Mouse (Mus musculus) cerebellum, postnatal 4 days (tissue): ENCODE data around the gene Vasn.

Experiments
- DNase-seq, 2 experiments: peaks; one replicate each; pipeline ENCODE4 v3.0.0; 2022; ENCODE audit warnings: low spot score in 2 of 2, mixed read lengths in 1 of 2

The Vasn gene

DNA sequence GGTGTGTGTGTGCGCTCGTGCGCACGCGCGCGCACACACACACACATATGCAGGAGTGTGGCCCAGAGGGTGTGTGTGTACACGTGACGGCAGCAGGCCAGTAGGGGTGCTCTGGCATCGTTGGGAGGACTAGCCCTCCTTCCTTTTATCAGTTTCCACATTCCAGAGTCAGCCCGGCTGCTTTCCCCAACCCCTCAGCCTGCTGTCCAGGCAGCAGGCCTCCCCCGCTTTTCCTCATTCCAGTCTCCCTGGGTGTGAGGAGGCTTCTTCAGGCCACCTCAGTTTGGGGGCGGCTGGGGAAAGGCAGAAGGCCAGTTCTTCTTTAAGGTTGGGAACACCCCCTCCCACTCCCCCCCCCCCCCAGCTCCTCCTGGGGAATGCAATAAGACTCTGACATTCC lies 2.4 kb downstream of the Vasn start:
- DNase-seq: no peak

DNA sequence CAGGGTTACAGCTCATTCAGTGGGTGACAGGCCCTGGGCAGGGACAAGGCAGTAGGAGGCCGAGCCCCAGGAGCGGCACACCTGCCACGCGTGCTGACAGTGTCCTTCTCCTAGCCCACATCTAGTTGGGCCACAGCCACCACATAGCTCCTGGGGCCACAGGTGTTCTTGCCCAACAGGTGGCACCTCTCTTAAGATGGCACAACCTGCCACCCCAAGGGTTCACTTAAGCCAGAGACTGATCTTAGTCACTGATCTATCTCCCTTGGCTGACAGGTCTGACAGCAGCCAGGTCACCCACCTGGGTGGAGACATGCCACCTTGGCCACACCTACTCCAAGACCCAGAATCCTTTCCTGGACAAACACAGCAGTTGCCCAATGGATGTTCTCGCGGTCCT lies 3.2 kb downstream of the Vasn start:
- no peak for DNase-seq

DNA sequence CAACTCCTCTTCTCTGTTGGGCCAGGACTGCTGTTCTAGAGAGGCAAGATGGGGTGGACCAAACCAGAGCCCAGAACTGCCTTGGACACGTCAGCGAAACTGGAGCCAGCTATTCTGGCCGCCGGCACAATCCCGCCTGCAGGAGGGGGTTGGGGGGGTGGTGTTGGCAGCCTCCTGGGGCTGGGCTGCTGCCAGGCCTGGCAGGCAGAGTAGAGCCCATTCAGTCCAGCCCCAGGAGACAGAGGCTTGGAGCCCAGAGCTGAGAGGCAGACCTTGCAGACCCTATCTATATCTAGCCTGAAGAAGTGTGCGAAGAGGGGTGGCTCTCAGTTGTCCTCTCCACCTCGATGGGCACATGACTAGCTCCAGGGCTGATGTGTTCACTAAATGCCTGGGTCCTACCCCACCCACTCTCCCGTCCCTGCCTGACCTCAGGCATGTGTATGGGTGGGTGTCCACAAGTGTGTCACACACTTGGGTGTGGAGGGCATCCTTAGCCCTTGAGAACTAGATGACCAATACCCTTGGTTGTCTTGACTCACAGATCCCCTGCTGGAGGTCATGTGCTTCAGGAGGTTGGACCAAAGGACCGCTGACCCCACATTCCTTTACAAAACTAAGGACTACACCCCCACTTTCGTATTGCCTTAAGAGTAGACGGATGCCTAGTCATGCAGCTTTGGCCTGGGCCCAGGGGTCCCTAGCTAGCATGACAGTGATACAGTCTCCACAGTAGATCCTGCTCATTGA lies 4.1 kb downstream of the Vasn start:
- DNase-seq: peak; percentile 67 to 83

DNA sequence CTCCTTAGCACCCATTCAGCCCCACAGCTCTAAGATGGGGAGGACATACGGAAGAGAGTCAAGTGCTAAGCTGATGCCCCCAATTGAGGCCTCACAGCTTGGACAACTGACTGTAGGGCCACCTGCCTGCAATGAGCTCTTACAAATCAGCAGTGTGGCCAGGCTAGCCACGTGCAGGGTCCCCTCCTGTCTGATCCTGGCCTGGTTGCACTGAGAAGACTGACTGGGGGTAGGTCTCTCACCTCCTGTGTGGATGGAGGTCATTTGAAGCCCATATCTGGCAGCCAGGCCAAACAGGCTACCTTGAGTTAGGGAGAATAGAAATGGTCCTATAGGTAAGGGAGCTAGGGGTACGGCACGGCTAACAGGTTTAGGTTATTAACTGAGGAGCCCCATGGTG lies 6.1 kb downstream of the Vasn start:
- DNase-seq: no peak

DNA sequence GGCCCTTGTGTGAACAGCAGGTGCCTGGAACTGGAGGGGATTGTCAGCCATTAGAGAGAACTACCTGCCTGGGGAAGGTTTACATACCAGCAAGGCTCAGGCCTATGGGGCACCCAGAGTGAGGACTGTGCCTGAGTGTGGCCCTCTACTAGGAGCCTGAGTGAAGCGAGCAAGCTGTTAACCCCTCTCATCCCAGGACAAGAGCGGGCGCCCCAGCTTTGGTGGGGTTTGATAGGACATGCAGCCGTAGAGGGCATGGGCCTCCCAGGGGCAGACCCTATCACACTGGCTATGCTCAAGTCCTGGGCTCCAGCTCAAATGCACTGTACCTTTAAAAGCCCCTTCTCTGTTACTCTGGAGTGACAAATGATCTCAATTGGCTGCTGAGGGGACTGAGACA lies 7.1 kb downstream of the Vasn start:
- DNase-seq: no peak

DNA sequence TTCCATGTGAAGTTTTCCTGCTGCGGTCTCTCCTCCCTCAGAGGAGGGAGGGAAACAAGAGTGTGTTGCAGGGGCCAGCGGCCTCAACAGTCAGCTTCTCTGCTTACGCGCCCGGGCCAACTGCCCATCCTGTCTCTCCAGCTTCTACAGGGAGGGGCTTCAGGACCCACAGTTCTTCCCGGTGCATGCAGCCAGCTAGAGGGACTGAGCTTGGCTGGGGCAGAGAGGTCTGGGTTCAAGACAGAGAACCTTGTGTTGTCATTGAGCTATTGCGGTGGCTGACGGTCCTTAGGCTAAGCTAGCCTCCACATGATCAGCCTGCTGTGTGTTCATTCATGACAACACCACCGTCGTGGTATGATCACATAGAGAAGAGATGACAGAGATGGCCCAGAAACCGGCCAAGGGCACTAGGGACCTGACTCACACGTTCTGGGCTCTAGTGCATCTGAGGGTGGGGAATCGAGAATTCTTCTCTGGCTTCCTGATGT lies 8.0 kb downstream of the Vasn start:
- DNase-seq: no peak

DNA sequence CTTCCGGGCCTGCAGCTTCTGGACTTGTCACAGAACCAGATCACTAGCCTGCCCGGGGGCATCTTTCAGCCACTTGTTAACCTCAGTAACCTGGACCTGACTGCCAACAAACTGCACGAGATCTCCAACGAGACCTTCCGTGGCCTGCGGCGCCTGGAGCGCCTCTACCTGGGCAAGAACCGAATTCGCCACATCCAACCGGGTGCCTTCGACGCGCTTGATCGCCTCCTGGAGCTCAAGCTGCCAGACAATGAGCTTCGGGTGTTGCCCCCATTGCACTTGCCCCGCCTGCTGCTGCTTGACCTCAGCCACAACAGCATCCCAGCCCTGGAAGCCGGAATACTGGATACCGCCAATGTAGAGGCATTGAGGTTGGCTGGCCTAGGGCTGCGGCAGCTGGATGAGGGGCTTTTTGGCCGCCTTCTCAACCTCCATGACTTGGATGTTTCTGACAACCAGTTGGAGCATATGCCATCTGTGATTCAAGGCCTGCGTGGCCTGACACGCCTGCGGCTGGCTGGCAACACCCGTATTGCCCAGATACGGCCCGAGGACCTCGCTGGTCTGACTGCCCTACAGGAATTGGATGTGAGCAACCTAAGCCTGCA lies 8.8 kb downstream of the Vasn start:
- DNase-seq: no peak

DNA sequence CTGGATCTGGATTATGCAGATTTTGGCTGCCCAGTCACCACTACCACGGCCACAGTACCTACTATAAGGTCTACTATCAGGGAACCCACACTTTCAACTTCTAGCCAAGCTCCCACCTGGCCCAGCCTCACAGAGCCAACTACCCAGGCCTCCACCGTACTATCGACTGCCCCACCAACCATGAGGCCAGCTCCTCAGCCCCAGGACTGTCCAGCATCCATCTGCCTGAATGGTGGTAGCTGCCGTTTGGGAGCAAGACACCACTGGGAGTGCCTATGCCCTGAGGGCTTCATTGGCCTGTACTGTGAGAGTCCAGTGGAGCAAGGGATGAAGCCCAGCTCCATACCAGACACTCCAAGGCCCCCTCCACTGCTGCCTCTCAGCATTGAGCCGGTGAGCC lies 9.5 kb downstream of the Vasn start:
- no peak for DNase-seq

DNA sequence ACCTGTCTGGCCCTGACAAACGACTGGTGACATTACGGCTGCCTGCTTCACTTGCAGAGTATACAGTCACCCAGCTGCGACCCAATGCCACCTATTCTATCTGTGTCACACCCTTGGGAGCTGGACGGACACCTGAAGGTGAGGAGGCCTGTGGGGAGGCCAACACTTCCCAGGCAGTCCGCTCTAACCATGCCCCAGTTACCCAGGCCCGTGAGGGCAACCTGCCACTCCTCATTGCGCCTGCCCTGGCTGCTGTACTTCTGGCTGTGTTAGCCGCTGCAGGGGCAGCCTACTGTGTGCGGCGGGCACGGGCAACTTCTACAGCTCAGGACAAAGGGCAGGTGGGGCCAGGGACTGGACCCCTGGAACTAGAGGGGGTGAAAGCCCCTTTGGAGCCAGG lies 10.0 kb downstream of the Vasn start:
- no peak for DNase-seq

DNA sequence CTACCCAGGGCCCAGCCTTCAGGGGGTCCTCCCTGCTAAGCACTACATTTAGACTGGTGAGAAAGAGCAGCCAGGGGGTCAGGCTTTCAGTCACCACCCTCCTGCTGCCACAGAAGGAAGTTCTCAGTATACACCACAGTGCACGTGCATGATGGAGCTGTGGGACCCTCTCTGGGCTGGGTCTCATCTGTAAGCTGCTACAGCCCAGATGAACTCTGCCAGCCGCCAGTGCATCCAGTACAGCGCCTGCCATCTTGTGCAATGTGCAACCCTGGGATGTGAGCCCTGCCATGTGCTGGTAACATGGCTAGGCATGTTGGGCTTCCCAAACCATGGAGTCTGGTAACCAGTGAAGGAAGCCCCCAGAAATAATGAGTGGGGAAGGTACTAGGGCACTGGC lies 10.4 kb downstream of the Vasn start:
- no peak for DNase-seq

DNA sequence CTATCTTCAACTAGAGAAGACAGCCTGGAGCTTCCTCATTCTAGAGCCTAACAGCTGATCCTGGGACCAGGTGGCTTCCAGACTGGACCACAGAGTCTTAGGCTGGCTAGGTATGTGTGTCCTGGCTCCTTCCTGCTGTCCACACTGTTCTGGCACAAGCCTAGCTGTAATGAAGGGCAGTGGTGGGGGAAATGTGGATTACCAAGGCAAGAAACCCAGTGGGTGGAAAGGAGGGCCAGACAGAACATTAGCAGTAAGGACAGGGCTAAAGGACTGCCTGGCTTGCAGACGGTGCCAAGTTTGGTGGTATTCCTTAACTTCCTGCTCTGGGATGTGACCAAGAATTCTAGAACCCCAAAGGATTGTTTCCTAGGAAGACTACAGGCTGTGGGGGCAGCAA lies 11.3 kb downstream of the Vasn start:
- DNase-seq: no peak

DNA sequence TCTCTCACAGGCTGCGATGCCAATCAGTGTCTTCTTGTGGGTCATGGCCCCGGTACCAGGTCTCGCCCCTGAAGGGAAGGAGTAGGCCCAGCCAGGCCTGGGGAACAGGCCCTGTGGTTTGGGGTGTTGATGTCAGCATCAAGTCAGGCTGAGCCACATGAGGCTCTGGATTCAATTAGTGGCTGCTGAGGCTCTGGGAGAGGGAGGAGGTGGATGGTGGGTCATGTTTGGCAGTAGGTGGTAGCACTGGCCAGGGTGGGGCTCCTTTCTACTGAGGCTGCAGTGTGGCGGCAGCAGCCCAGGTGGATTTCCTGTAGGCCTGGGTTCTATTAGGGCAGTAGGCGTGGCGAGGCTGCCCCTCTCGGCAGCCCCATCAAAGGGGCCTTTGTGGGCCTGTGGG lies 11.9 kb downstream of the Vasn start:
- DNase-seq: no peak

DNA sequence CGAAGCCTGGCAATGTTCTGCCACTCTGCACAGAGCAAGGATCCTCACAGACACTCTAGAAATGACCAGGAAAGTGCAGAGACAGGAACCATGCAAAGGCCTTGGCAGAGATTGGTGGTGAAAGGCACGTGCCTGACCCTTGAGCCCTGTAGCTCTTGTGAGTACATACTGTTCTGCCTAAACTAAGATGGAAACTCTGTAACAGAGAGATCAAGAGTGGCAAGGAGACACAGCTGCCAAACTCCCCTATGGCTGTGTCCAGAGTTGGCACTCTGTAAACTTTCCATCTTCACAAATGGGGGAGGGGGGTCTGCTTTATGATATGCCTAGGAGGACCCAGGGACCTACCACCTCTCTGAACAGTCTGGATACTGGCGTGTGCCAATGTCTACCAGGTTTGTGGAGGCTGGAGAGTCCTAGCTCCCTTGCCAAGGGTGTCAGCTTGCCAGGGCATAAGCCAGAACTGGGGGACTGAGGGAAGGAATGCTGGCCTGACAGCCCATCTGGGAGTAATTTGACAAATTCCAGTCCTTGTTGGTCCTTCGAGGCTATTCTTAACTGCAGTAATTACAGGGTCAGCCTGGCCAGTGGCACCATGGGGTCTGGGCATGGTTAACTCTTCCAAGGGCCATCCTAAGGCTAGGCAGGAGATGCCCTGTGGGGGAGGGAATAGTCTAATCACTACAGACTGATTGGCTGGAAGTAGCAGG lies 13.1 kb downstream of the Vasn start:
- DNase-seq: no peak

DNA sequence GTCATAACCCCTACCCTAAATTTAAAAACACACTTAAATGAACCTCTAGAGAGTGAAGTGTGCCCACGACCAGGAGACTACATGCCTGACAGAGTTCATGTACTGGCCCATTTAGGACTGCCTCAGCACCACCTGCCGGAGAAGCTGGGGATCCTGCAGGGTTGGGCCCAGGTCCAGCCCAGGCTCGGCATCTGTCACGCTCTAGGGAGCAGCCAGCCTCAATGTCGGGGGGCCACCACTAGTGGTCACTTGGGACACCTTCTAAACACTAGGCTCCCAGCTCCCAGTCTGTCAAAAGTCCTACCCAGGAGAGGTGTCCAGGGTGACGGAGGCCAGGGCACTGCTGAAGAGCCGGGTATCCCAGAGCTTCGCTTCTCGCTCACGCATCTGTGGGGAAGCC lies 15.0 kb downstream of the Vasn start:
- no peak for DNase-seq

DNA sequence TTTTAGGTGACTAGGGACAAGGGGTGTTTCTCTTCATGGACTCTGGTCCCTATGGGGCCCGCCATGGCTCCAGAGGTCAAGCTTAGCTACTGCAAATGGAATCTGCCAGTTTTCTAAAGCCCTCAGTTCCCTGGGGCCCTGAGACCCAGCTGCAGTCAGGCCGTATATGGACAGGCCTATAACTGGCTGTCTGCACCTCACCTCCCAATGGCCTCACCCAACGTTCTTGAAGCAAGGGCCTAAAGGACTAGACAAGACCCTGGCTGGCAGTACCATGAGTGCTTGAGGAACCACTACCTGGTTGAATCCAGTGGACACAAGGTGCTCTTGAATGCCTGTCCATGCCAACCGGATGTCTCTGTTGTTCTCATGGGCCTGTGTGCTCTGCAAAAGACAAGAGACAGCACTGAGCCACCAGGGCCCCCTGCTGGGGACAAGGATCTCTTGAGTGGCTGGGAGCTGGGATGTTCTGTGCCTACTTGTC lies 15.6 kb downstream of the Vasn start:
- DNase-seq: no peak

DNA sequence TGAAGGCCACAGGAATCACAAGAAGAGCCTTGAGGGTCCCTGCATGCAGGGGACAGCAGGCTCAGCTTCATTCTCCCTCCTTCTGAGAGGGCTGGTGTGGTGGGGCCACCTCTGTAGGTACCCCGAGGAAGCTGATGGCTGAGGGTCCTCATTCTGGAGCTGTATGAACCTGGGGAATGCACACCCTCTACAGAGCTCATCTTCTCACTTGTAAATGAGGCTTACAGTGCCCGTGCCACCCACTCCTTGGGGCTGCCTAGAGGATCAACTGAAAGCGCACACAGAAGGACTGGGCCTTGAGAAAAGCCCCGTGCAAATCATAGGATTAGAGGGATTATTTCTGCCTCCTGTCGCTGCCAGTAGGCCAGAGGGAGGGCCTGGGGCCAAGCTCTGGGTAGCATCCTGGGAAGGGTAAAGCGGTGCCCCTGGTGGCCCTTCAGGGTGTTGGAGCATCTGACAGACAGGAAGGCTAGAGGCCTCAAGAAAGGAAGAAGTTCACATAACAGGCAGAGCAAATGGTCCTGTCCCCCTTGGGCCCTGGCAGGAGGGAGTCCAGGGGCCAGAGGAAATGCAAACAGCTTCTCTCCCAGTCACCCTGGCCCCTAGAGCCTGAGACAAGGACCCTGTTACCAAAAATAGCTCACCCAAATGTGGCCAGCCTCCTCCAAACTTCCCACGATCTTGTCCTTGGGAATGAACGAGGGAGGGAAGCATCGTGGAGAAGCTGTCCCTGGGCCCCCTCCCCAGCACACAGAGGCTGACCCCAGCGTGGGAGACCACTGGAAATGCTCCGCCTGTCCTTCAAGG lies 16.2 kb downstream of the Vasn start:
- no peak for DNase-seq

DNA sequence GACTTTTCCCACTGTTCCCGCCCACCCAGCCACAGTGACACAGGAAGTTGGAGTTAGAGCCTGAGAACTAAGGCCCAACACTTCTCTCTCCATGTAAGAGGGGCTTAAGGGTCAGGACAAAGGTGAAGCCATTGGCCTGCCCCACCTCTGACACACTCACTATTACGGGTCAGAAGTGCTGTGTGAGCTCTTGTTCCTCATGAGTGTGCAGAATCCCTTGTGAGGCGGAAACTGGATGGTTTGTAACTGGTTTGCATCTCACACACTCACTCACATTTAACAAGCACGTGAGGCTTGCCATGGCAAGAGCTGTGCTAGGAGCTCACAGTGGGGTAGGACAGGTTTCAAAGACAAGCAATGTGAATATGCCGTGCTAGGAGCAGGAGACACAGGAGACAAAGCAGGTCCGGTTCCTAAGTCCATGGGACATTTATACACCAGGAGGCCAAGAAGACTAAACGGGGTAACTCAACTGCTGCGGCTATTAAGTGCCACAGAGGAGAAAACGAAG lies 16.9 kb downstream of the Vasn start:
- no peak for DNase-seq

DNA sequence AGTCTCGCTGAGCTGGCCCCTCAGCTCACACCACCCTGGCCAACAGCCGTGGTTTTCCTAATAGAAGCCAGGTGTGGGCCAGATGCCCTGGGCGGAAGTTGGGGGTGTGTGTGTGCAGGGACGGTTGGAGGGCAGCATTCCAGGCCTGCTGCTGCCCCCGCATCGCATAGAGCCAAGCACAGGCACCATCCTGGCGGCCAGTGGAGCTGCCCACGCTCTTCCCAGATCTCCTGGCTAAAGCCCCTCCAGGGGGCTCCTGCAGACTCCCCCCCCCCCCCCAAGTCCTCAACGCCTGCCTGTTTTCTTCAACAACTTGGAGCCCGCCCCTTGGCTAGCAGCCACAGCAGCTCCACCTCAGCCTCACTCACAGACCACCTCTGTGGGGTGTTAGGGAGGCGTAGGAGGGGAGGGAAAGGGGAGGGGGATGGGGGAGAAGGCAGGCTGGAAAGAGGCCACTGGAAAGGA lies 19.1 kb downstream of the Vasn start:
- no peak for DNase-seq

DNA sequence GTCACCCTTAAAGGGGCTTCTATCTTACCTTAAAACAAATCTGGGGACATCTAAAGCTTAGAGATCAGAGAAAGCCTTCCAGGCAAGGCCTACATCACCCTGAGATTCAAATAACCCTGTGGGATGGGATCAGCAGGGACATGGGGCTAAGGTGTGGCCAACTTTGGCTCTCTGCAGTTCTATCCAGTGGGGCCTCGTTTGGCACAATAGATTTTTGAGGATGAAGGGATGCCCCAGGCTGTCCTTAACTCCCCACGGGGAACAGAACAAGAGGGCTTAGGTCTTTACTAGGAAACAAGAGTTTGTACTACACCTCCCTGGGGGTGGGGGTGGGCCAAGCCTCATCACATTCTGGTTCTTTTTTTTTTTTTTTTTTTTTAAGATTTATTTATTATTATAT lies 19.6 kb downstream of the Vasn start:
- no peak for DNase-seq

DNA sequence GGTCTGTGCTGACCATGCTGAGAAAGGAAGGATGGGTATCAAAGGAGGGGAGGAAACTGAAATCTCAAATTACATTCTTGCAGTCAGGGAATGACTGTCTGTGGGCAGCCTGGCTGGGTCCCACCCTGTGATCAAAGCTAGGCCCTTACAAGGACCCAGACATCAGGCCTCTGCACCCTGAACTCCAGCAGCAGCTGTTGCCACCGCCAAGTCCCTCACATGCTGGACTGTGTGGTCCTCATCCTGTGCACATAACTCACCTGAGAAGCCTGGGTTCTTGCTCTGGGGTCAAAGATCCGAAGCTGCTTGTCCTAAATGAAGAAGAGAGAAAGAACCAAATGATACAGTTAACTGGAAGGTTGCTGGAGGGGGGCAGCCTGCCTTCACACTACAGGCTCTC lies 21.9 kb downstream of the Vasn start:
- no peak for DNase-seq

DNA sequence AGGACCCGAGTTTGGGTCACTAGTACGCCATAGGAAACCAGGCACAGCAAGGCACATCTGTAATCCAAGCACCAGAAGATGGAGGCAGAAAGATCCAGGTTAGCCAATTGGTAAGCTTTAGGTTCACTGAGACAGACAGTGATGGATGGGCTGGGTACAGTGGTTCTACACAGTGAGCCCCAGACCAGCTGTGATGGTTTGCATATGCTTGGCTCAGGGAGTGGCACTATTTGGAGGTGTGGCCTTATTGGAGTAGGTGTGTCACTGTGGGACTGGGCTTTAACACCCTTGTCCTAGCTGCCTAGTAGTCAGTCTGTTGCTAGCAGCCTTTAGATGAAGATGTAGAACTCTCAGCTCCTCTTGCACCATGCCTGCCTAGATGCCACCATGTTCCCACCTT lies 24.1 kb downstream of the Vasn start:
- DNase-seq: no peak

DNA sequence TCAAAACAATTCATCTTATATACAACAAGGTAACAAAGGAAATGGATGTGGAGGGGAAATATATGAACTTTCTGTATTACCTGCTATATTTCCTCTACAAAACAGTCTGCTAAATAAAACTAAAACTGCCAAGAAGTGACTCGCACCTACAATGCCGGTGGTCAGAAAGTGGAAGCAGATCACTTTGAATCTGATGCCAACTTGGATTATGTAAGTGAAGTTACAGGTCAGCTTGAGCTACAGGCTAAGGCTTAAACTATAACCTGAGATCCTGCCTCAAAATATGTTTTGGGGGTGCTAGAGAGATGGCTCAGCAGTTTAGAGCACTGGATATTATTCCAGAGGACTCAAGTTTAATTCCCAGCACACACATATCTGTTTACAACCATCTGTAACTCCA lies 26.0 kb downstream of the Vasn start:
- no peak for DNase-seq
